Mouse (Mus musculus): ENCODE results near the gene Medag.

Medag gene

GRCm38 (mm10) chr5:149427277-149428060 is 15.9 kb downstream of the Medag start:
- in situ Hi-C loops (cut with MboI; ENCODE audit: unreplicated experiment in 2 of 2): loop anchor here in 1 of 2 experiments (25.0 kb wide), 1 partner anchor 1540 kb away; the partner anchor contains the start of gene Slc46a3

- in situ Hi-C loops (cut with MboI; ENCODE audit: unreplicated experiment in 2 of 2): loop anchor here in 1 of 2 experiments (25.0 kb wide), 1 partner anchor 1541 kb away; the partner anchor contains the start of gene Slc46a3
Measured at GRCm38 (mm10) chr5:149428347-149428746, 16.8 kb downstream of the Medag start.

- in situ Hi-C loops (cut with MboI; ENCODE audit: unreplicated experiment in 2 of 2): loop anchor here in 1 of 2 experiments (25.0 kb wide), 1 partner anchor 1542 kb away; the partner anchor contains the start of gene Slc46a3
Measured at GRCm38 (mm10) chr5:149428810-149429255, 17.3 kb downstream of the Medag start.

DNA sequence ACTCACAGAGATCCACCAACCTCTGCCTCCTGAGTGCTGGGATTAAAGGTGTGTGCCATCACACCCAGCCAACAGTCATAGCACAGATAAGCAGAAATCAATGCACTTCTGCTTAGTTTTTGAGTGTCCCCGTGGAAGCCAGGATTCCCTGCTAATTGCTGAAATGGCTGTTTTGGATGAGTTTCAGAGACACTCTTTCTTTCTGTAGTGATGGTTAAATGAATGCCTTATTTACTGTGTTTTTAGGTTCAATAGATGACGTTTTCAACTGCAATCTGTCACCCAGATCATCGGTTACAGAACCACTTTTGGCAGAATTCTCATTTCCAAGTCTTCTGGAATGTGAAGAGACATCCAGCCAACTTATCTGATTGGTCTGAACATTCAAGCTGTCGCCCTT is 18.0 kb downstream of the Medag start:
- in situ Hi-C loops (cut with MboI; ENCODE audit: unreplicated experiment in 2 of 2): loop anchor here in 1 of 2 experiments (25.0 kb wide), 1 partner anchor 1542 kb away; the partner anchor contains the start of gene Slc46a3

GRCm38 (mm10) chr5:149430943-149431342 is 19.4 kb downstream of the Medag start:
- in situ Hi-C loops (cut with MboI; ENCODE audit: unreplicated experiment in 2 of 2): loop anchor here in 1 of 2 experiments (25.0 kb wide), 1 partner anchor 1544 kb away; the partner anchor contains the start of gene Slc46a3

DNA sequence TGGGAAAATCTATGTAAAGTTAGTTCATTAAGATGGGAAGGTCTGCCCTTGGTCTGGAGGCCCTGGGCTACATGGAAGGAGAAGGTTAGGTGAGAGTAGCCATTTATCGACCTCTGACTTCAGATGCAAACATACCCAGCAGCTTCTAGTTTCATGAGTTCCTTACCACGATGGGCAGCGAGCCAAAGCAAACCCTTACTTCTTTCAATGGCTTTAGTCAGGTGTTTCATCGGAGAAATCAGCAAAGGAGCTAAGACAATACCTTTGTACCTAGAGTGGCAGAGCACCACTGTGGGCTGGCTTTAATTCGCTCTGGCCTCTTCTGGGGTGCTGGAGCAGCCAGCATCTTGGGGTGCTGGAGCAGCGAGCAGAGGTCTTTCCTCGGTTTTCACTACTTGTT is 22.1 kb downstream of the Medag start:
- in situ Hi-C loops (cut with MboI; ENCODE audit: unreplicated experiment in 2 of 2): loop anchor here in 1 of 2 experiments (25.0 kb wide), 1 partner anchor 1546 kb away; the partner anchor contains the start of gene Slc46a3

- in situ Hi-C loops (cut with MboI; ENCODE audit: unreplicated experiment in 2 of 2): loop anchor here in 1 of 2 experiments (25.0 kb wide), 1 partner anchor 1547 kb away; the partner anchor contains the start of gene Slc46a3
Measured at GRCm38 (mm10) chr5:149434141-149434690, 22.7 kb downstream of the Medag start.

GRCm38 (mm10) chr5:149436541-149436940 is 25.0 kb downstream of the Medag start:
- in situ Hi-C loops (cut with MboI; ENCODE audit: unreplicated experiment in 2 of 2): loop anchor here in 1 of 2 experiments (25.0 kb wide), 1 partner anchor 1549 kb away; the partner anchor contains the start of gene Slc46a3

DNA sequence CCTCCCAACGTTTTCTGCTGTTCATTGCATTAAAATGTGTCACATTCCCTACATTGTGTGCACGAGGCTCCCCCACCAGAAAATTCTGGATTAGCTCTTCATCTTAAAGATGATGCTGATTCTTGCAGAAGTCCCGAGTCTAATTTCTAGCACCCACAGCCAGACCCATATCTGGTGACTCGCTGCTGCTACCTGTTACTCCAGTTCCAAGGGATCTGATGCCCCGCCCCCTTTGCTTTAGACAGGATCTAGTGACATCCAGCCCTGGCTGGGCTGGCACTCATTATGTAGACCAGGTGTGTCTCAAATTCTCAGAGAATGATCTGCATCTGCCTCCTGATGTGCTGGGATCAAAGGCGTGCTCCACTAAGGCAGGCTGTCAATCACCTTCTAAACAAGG is 25.6 kb downstream of the Medag start:
- in situ Hi-C loops (cut with MboI; ENCODE audit: unreplicated experiment in 2 of 2): loop anchor here in 1 of 2 experiments (25.0 kb wide), 1 partner anchor 1550 kb away; the partner anchor contains the start of gene Slc46a3

GRCm38 (mm10) chr5:149439531-149440179 is 28.1 kb downstream of the Medag start, which contains the start of gene Tex26:
Gene Tex26, plus strand, starts transcription at chr5:149439660.
- in situ Hi-C loops (cut with MboI; ENCODE audit: unreplicated experiment in 2 of 2): loop anchor here in 1 of 2 experiments (25.0 kb wide), 1 partner anchor 1552 kb away; the partner anchor contains the start of gene Slc46a3

DNA sequence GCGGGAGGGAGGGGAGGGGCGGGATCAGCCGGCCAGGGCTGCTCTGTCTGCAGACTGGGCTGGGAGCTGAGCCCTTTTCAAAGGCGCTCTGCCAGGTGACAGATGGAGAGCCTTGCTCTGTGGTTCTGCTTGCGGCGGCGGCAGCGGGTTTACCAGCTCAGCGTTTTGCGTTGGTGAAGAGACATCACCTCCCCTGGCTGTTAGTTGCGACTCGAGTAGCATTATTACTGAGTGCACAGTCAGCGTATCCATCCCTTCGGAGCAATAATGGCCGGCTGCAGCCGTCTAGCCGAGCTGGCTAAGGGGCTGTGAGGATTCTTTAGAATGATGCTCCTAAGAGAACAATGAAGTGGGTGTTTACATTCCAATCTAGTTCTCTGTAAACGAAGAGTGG is 28.6 kb downstream of the Medag start:
- in situ Hi-C loops (cut with MboI; ENCODE audit: unreplicated experiment in 2 of 2): loop anchor here in 1 of 2 experiments (25.0 kb wide), 1 partner anchor 1553 kb away; the partner anchor contains the start of gene Slc46a3

DNA sequence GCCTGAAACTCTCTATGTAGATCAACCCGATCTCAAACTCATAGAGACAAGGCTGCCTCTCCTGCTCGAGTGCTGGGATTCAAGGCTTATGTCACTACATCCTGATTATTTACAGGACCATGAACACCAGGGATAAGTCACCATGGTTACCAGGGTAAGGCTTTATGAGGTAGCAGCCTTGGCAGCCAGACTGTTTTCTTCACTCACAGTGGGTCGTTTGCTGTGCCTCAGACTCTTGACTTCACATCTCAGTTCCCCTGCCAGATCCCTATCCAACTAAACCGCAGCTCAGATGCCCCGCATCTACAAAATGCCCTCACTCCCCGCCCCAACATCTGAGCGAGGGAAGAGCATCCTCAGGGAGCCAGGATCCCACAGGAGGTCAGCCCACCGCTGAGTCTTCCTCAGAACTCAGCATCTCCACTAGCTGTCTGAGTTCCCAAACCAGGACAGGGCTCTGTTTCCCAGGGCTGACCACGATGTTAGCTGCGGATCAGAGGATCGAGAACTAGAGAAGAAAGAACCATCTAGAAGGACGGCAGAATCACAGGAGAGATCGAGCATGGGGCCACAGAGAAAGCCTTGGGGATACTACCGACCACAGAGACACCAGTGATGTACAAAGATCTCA is 30.2 kb downstream of the Medag start:
- in situ Hi-C loops (cut with MboI; ENCODE audit: unreplicated experiment in 2 of 2): loop anchor here in 1 of 2 experiments (25.0 kb wide), 1 partner anchor 1554 kb away; the partner anchor contains the start of gene Slc46a3

DNA sequence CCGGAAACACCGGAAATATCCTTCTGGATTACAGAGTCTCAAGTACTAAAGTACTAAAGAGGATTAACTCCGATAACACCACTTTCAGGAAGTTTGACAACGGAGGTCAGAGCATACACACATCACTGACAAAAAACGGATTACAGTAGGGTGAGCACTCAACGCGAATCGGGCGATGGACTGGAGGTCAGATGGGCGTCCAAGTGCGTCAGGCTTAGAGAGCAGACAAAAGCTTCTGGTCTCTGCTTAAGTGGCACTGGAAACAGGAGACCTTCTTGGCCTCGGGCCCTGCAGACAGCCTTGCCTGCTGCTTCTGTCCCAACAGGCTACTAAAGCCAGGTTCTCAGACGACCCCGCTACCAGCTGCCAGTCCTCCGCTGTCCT is 30.7 kb downstream of the Medag start:
- in situ Hi-C loops (cut with MboI; ENCODE audit: unreplicated experiment in 2 of 2): loop anchor here in 1 of 2 experiments (25.0 kb wide), 1 partner anchor 1555 kb away; the partner anchor contains the start of gene Slc46a3

GRCm38 (mm10) chr5:149444451-149444850 is 32.9 kb downstream of the Medag start:
- in situ Hi-C loops (cut with MboI; ENCODE audit: unreplicated experiment in 2 of 2): loop anchor here in 1 of 2 experiments (25.0 kb wide), 1 partner anchor 1557 kb away; the partner anchor contains the start of gene Slc46a3

GRCm38 (mm10) chr5:149446495-149446894 is 34.9 kb downstream of the Medag start:
- in situ Hi-C loops (cut with MboI; ENCODE audit: unreplicated experiment in 2 of 2): loop anchor here in 1 of 2 experiments (25.0 kb wide), 1 partner anchor 1559 kb away; the partner anchor contains the start of gene Slc46a3

GRCm38 (mm10) chr5:149447733-149448132 is 36.2 kb downstream of the Medag start:
- in situ Hi-C loops (cut with MboI; ENCODE audit: unreplicated experiment in 2 of 2): loop anchor here in 1 of 2 experiments (25.0 kb wide), 1 partner anchor 1560 kb away; the partner anchor contains the start of gene Slc46a3

- in situ Hi-C loops (cut with MboI; ENCODE audit: unreplicated experiment in 2 of 2): loop anchor here in 1 of 2 experiments (25.0 kb wide), 1 partner anchor 1562 kb away; the partner anchor contains the start of gene Slc46a3
Measured at GRCm38 (mm10) chr5:149449406-149449805, 37.9 kb downstream of the Medag start.

DNA sequence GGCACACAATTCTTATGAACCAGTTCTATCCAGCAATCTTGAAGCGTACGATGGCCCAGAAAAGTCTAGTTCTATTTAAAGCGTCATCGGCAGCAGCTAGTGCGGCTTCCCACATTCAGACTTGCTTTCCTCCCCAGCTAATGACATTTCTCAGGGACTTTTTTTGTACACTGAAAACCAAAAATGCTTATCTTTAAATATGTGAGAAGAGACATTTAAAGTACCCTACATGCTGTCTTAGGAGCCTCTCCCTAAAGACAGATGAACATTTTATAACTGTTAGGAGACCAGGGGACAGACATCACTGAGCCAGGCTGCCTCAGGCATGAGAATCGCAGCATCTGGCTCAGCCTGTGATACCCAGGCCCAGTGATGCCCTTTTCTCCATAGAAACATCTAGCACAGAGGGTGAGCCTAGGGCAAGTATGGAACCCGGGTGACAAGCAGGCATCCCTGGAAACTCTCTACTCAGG is 39.7 kb downstream of the Medag start:
- in situ Hi-C loops (cut with MboI; ENCODE audit: unreplicated experiment in 2 of 2): no loop called here

DNA sequence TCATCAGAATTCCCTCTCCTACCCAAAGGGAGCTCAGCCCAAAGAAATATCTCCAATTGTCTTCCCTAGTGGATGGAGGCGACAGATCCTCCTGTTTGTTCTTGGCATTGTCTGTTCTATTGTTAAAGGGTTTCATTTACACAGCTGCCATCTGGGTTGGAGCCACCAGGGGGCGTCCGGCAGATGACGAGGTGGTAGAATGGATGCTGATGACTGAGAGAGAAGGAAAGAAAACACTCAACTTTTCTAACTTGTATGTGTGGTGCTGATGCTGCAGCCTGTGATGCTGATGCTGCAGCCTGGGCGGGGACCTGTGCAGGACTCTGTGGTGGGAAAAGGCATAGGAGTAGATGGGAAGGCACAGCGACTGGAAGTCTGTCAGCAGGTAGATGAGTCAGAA is 42.7 kb downstream of the Medag start:
- in situ Hi-C loops (cut with MboI; ENCODE audit: unreplicated experiment in 2 of 2): no loop called here
